Mouse (Mus musculus): ENCODE results near the gene Gm14781.
"Not testable (repeated sequence)": the region's sequence is repeated elsewhere in the genome, so short reads cannot be mapped to it uniquely, and the experiment has no call there.

Gm14781 gene

DNA sequence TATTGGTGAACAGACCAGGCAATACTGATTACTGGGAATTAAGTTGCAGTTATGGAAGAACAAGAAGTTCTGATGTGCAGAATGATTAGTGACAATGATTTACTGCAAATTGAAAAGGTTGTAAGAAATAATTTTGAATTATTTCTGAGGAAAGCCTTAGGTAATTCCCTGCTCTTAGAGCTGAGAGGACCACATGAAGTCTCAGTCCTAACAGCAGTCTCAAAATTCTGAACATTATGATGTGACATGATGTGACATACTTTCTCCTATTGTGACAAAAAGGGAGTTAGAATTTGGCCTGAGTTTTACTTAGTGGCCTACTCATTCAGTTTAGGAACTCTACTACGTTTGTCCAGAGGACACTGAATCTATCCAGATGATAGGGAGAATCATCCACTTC lies at the start of gene Gm14781:
Gene Gm14781 (plus strand): TSS at position 301 of the 400 bp plus-strand sequence.
- not testable (repeated sequence) for DNase-seq (ENCODE audit: low spot score in 2 of 2)

DNA sequence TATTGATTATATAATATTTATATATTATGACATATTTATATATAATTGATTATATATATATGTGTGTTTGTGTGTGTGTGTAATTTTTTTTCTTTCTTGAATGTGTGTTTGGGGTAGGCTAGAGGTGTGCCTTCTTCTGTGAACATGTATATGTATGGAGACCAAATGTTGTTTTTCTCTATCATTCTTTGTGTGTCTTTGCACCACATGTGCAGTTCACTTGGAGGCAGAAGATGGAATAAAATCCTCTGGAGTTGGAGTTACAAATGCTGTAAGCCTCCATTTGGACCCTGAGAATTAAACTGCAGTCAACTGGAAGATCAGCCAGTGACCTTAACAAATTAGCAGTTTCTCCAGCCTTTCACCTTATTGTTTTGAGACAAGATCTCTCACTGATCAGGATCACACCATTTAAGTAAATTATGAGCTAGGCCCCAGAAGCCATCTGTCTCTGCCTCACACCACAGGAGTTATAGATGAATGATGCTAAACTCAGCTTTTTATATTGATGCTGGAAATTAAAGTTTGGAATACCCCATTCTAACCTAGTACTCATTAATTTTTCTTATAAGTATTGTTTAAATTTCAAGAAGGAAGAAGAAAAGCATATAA lies 23.1 kb downstream of the Gm14781 start:
- not testable (repeated sequence) for DNase-seq (ENCODE audit: low spot score in 2 of 2)

Measured in frontal cortex, postnatal 14 days (tissue).